Mouse (Mus musculus): ENCODE results near the gene Mrap.

The Mrap gene

GRCm38 (mm10) chr16:90738092-90738956 is at the start of gene Mrap:
TSS of gene Mrap (plus strand) at chr16:90738207.
- in situ Hi-C loops (cut with MboI; ENCODE audit: unreplicated experiment in 2 of 2), result loop anchor here in 1 of 2 experiments (25.0 kb wide), 1 partner anchor 599 kb away; no protein-coding TSS in a partner anchor

GRCm38 (mm10) chr16:90692704-90693385 is 45.2 kb upstream of the Mrap start:
- in situ Hi-C loops (cut with MboI; ENCODE audit: unreplicated experiment in 2 of 2), result loop anchor here in 1 of 2 experiments (10.0 kb wide), 1 partner anchor 242 kb away; the partner anchor contains the start of gene Cfap298

GRCm38 (mm10) chr16:90693625-90694024 is 44.4 kb upstream of the Mrap start:
- in situ Hi-C loops (cut with MboI; ENCODE audit: unreplicated experiment in 2 of 2), result loop anchor here in 1 of 2 experiments (10.0 kb wide), 1 partner anchor 241 kb away; the partner anchor contains the start of gene Cfap298

- in situ Hi-C loops (cut with MboI; ENCODE audit: unreplicated experiment in 2 of 2), result loop anchor here in 1 of 2 experiments (10.0 kb wide), 1 partner anchor 240 kb away; the partner anchor contains the start of gene Cfap298
Observed at GRCm38 (mm10) chr16:90694719-90695118, 43.3 kb upstream of the Mrap start.

GRCm38 (mm10) chr16:90695121-90695520 is 42.9 kb upstream of the Mrap start:
- in situ Hi-C loops (cut with MboI; ENCODE audit: unreplicated experiment in 2 of 2), result loop anchor here in 1 of 2 experiments (10.0 kb wide), 1 partner anchor 240 kb away; the partner anchor contains the start of gene Cfap298

GRCm38 (mm10) chr16:90696306-90696705 is 41.7 kb upstream of the Mrap start:
- in situ Hi-C loops (cut with MboI; ENCODE audit: unreplicated experiment in 2 of 2), result loop anchor here in 1 of 2 experiments (10.0 kb wide), 1 partner anchor 238 kb away; the partner anchor contains the start of gene Cfap298

- in situ Hi-C loops (cut with MboI; ENCODE audit: unreplicated experiment in 2 of 2), result loop anchor here in 1 of 2 experiments (10.0 kb wide), 1 partner anchor 235 kb away; the partner anchor contains the start of gene Cfap298
Observed at GRCm38 (mm10) chr16:90699390-90699789, 38.6 kb upstream of the Mrap start.

GRCm38 (mm10) chr16:90701541-90701940 is 36.5 kb upstream of the Mrap start:
- in situ Hi-C loops (cut with MboI; ENCODE audit: unreplicated experiment in 2 of 2), result loop anchor here (25.0 kb wide), 3 partner anchors 236 to 636 kb away; partner anchors contain the start of gene Cfap298 (in 1 of the 2)

- in situ Hi-C loops (cut with MboI; ENCODE audit: unreplicated experiment in 2 of 2), result loop anchor here (25.0 kb wide), 3 partner anchors 234 to 634 kb away; partner anchors contain the start of gene Cfap298 (in 1 of the 2)
Observed at GRCm38 (mm10) chr16:90703646-90704045, 34.4 kb upstream of the Mrap start.

- in situ Hi-C loops (cut with MboI; ENCODE audit: unreplicated experiment in 2 of 2), result loop anchor here (25.0 kb wide), 3 partner anchors 233 to 633 kb away; partner anchors contain the start of gene Cfap298 (in 1 of the 2)
Observed at GRCm38 (mm10) chr16:90704161-90704825, 33.7 kb upstream of the Mrap start.

GRCm38 (mm10) chr16:90706279-90706678 is 31.7 kb upstream of the Mrap start:
- in situ Hi-C loops (cut with MboI; ENCODE audit: unreplicated experiment in 2 of 2), result loop anchor here (25.0 kb wide), 3 partner anchors 231 to 631 kb away; partner anchors contain the start of gene Cfap298 (in 1 of the 2)

GRCm38 (mm10) chr16:90709711-90710289 is 28.2 kb upstream of the Mrap start:
- in situ Hi-C loops (cut with MboI; ENCODE audit: unreplicated experiment in 2 of 2), result loop anchor here (25.0 kb wide), 3 partner anchors 228 to 628 kb away; partner anchors contain the start of gene Cfap298 (in 1 of the 2)

GRCm38 (mm10) chr16:90710313-90710712 is 27.7 kb upstream of the Mrap start:
- in situ Hi-C loops (cut with MboI; ENCODE audit: unreplicated experiment in 2 of 2), result loop anchor here (25.0 kb wide), 3 partner anchors 227 to 627 kb away; partner anchors contain the start of gene Cfap298 (in 1 of the 2)

GRCm38 (mm10) chr16:90724051-90724450 is 14.0 kb upstream of the Mrap start:
- in situ Hi-C loops (cut with MboI; ENCODE audit: unreplicated experiment in 2 of 2), result loop anchor here (25.0 kb wide), 3 partner anchors 213 to 613 kb away; partner anchors contain the start of gene Cfap298 (in 1 of the 2)

- in situ Hi-C loops (cut with MboI; ENCODE audit: unreplicated experiment in 2 of 2), result loop anchor here in 1 of 2 experiments (25.0 kb wide), 1 partner anchor 611 kb away; no protein-coding TSS in a partner anchor
Observed at GRCm38 (mm10) chr16:90726600-90727227, 11.3 kb upstream of the Mrap start.

- in situ Hi-C loops (cut with MboI; ENCODE audit: unreplicated experiment in 2 of 2), result loop anchor here in 1 of 2 experiments (25.0 kb wide), 1 partner anchor 610 kb away; no protein-coding TSS in a partner anchor
Observed at GRCm38 (mm10) chr16:90727233-90728115, 10.5 kb upstream of the Mrap start, which contains the start of gene Mis18a. TSS of gene Mis18a (minus strand) at chr16:90727404.

GRCm38 (mm10) chr16:90735611-90736010 is 2.4 kb upstream of the Mrap start:
- in situ Hi-C loops (cut with MboI; ENCODE audit: unreplicated experiment in 2 of 2), result loop anchor here in 1 of 2 experiments (25.0 kb wide), 1 partner anchor 602 kb away; no protein-coding TSS in a partner anchor
